Mouse (Mus musculus): ENCODE measurements around the gene Lyzl4.

DNA sequence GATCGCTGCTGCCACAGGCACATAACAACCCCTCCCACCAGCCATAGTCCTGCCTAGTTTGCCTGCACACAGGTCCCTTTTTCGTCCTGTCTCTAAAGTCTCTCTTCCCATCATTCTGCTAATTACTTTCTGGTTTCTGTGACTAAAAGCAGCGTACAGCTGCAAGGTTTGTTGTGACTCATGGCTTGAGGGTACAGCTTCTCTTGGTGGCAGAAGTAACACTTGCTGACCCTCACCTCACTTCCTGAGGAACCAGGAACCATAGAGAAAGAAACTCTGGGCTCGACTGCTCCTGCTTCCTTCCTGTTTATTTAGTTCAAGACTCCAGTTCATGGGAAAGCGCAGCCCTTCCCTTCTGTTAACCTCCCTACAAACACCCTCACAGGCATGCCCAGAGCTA is 67.5 kb downstream of the Lyzl4 start:
- no peak for TF ChIP-seq POLR2A (IDR thresholded peaks at IDR 0.05; ENCODE audit: extremely low read depth, insufficient read depth, low read length)
- TF ChIP-seq CTCF (IDR thresholded peaks at IDR 0.05; ENCODE audit: low read depth, low read length), result no peak
